Mouse (Mus musculus): Measurements from ENCODE around the gene Zbtb39. TPM values are rescaled to one million over a fixed set of nuclear protein-coding genes. Genes with fewer than 3 reads are reported as not detected.
"Not testable (repeated sequence)": the region's sequence is repeated elsewhere in the genome, so short reads cannot be mapped to it uniquely, and the experiment has no call there.

The Zbtb39 gene
- total RNA-seq, 2 experiments from 2014 or later = 8.5 to 8.7 TPM

GRCm38 (mm10) chr10:127734434-127734833 lies 4.9 kb upstream of the Zbtb39 start:
- intact Hi-C loops (cut with DNase I) = loop anchor here (1.0 to 5.0 kb wide), 2 partner anchors 40 to 92 kb away; partner anchors contain the start of gene Stat6
- DNase-seq (ENCODE audit: low spot score in 2 of 2) = peak in 1 of 2 experiments; percentile 38

GRCm38 (mm10) chr10:127736266-127736665 lies 3.1 kb upstream of the Zbtb39 start:
- intact Hi-C loops (cut with DNase I) = no loop called here
- no peak for DNase-seq (ENCODE audit: low spot score in 2 of 2)

- intact Hi-C loops (cut with DNase I) = no loop called here
These were observed 2.4 kb upstream of the Zbtb39 start for GRCm38 (mm10) chr10:127736916-127737315.

DNA sequence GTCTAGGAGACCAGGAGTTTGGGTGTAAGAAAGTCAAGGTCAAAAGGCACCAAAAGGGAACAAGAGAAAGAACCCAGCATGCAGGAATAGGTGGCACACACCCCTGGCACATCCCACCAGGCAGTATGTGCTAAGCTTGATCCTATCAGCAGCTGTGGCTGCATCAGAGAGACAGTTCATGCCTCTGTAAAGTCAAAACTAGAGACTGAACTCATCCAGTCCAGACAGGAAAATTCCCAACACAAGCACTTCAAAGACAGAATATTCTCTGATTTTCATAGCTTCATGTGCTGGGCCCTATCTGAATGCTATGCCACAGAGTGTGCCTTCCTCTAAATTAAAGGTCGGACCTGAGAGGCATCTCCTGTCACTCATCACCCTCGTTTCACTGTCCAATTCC lies 1.8 kb upstream of the Zbtb39 start:
- no peak for DNase-seq (ENCODE audit: low spot score in 2 of 2)
- intact Hi-C loops (cut with DNase I) = no loop called here

More at GRCm38 (mm10) chr10:127736916-127737315, 2.4 kb upstream of the Zbtb39 start:
- no peak for DNase-seq (ENCODE audit: low spot score in 2 of 2)

DNA sequence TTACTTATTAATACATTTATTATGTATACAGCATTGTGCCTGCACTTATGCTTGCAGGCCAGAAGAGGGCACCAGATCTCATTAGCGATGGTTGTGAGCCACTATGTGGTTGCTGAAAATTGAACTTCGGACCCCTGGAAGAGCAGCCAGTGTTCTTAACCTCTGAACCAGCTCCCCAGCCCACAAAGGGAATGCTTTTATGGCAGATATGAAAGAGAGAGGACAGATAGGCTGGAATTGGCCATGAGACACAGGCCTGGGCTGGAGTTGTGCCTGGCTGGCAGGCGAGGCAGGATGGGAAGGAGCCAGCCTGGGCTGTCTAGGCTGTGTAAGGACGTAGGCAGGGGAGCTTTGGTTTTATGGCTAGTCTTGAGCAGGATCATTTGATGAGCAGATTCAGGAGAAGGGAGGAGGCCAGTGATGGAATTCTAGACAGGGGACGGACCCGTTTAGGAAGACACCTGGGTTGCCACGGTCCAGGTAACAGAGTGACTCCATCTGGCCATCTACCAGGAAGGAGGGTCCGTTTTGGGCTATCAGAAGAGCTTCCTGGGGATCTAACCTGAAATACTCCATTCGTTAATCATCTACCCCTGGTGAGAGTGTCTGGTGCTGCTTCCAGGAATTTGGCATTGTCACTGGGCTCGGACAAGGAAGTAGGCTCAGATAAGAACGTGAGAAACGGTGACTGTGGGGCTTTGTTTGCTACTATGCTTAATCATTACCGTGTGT lies 1.0 kb upstream of the Zbtb39 start:
- DNase-seq (ENCODE audit: low spot score in 2 of 2) = no peak
- intact Hi-C loops (cut with DNase I) = loop anchor here (2.0 kb wide), 2 partner anchors 60 to 198 kb away; no protein-coding TSS in a partner anchor

- DNase-seq (ENCODE audit: low spot score in 2 of 2) = peak; percentile 16 to 40
- intact Hi-C loops (cut with DNase I) = loop anchor here (2.0 to 5.0 kb wide), 3 partner anchors 61 to 268 kb away; partner anchors contain the start of gene Hsd17b6
These were observed 373 bp downstream of the Zbtb39 start for GRCm38 (mm10) chr10:127739661-127740161.

DNA sequence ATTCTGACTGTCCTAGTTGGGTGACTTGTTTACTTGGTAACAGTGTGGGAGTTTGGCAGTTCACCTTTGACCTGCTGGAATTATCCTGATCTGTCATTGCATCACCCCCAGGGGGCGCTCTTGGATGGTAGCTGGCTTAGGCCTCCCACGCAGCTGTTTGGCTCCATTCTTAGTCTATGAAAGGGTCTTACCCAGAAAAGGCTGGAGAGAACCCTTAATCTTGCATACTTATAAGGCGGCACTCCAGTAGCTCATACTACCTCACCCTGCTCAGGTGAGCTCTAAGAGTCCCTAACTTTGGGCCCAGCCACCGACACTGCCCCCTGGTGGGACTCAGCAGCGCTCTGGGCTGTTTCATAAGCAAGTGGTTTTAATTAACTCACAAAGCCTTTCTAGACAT lies 5.3 kb downstream of the Zbtb39 start:
- DNase-seq (ENCODE audit: low spot score in 2 of 2) = no peak
- intact Hi-C loops (cut with DNase I) = loop anchor here (5.0 kb wide), 1 partner anchor 263 kb away; the partner anchor contains the start of gene Hsd17b6

DNA sequence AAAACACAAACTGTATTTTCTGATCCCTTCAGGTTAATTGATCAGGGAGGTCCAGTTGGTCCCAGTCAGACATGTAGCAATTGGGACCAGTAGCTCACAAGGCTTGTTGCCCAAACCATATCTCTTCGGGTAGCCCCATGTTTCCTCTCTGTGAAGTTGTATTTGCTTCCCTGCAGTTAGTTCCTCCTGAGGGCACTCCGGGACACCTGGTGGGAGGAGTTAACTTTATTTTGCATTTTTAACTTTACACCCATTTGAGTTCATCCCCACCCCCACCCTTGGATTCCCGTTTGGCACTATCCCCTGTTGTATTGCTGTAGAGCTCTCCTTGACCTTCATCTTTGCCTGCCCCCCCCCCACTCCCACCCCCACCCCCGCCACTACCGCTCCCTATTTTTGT lies 6.5 kb downstream of the Zbtb39 start:
- no peak for DNase-seq (ENCODE audit: low spot score in 2 of 2)
- intact Hi-C loops (cut with DNase I) = no loop called here

- DNase-seq (ENCODE audit: low spot score in 2 of 2) = no peak
- intact Hi-C loops (cut with DNase I) = no loop called here
These were observed 7.9 kb downstream of the Zbtb39 start for GRCm38 (mm10) chr10:127747254-127747653.

GRCm38 (mm10) chr10:127748847-127749612 lies 9.7 kb downstream of the Zbtb39 start:
- intact Hi-C loops (cut with DNase I) = no loop called here
- no peak for DNase-seq (ENCODE audit: low spot score in 2 of 2)

- DNase-seq (ENCODE audit: low spot score in 2 of 2) = peak in 1 of 2 experiments; percentile 21
- intact Hi-C loops (cut with DNase I) = no loop called here
These were observed 10.9 kb downstream of the Zbtb39 start for GRCm38 (mm10) chr10:127750136-127750777.

DNA sequence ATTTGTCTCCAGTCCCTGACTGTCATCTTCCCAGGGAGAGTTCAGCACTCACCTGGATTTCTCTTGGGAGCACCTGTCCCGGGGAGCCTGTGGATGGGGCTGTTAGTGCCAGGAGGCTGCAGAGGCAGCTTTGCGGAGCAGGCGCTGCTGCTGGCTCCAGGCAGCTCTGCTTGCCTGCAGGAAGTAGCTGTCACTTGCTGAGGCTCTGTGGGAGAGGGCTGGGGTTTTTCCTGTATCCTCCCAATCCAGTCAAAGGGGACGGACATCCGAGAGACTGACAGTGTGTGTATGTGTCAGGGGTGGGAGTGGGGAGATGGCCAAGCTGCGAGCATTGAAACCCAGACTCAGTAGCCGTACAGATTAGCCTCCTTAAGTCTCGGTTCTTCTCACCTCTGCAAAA lies 12.2 kb downstream of the Zbtb39 start, which contains the start of gene Gpr182:
Gene Gpr182 (minus strand): TSS at position 185 of the 400 bp plus-strand sequence.
- intact Hi-C loops (cut with DNase I) = no loop called here

GRCm38 (mm10) chr10:127754566-127755166 lies 15.3 kb downstream of the Zbtb39 start:
- no peak for DNase-seq (ENCODE audit: low spot score in 2 of 2)
- intact Hi-C loops (cut with DNase I) = no loop called here

More for the DNA sequence above, 12.2 kb downstream of the Zbtb39 start, which contains the start of gene Gpr182:
- no peak for DNase-seq (ENCODE audit: low spot score in 2 of 2)

DNA sequence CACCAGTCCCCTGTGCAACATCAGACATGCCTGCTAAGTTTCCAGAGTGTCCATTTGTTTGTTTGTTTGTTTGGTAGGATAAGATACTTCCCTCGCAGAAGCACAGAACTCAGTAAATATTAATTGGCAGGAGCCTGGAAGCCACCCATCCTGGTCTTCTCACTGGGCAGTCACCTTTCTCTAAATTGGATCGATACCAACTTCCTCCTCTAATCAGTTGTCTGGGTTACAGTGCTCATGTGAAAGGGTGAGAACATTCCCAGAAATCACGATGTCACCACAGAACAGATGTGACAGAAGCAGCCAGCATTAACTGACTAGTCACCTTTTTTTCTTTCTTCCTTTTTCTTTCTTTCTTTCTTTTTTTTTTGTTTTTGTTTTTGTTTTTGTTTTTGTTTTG lies 15.9 kb downstream of the Zbtb39 start:
- no peak for DNase-seq (ENCODE audit: low spot score in 2 of 2)
- intact Hi-C loops (cut with DNase I) = no loop called here

DNA sequence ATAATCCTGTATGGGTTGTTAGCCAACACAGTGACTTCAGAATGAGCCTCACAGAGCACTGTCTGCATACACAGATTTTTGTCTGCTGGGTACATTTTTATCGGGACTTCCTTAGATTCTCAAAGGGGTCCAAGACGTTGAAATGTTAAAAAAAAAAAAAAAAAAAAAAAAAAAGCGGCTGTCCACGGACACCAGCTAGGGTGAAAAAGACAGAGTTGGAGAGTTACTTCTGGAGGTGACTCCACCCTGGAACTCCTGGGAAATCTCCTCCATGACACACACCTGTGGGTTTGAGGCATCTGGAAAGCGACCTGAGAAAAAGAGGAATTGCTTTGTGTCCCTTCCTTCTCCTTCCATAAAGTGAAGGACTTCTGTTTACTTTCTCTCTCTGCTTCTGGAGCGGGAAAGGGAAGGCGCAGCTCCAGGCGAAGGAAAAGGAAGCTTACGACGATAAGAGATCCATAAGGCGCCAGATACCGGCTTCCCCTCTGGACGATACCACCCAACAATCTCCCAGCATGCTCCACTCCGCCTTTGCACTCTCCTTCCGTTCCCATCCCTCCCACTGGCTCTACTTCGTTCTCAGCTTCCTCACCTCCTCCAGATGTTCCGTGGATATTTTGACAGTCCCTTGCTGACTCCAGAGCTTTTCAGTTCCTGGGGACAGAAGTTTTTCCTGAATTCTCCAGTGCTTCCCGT lies 16.6 kb downstream of the Zbtb39 start:
- intact Hi-C loops (cut with DNase I) = no loop called here
- no peak for DNase-seq (ENCODE audit: low spot score in 2 of 2)

- no peak for DNase-seq (ENCODE audit: low spot score in 2 of 2)
- intact Hi-C loops (cut with DNase I) = no loop called here
These were observed 20.1 kb downstream of the Zbtb39 start, which contains the start of the genes Rdh1 and Rdh16f1 for GRCm38 (mm10) chr10:127759181-127760110. Rdh1 (plus strand) TSS chr10:127759721. Rdh16f1 (plus strand) TSS chr10:127759787.

DNA sequence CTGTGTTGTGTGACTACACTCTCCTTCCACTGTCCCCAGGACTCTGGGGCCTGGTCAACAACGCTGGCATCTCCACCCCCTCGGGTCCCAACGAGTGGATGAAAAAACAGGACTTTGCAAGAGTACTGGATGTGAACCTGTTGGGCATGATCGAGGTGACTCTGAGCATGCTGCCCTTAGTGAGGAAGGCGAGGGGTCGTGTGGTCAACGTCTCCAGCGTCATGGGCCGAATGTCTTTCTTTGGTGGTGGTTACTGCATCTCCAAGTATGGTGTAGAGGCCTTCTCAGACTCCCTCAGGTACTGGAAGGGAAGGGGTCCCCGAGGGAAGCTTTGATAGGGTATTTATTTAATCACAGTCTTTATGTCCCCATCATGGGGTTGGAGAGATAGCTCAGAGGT lies 23.6 kb downstream of the Zbtb39 start:
- DNase-seq (ENCODE audit: low spot score in 2 of 2); intact Hi-C loops (cut with DNase I): not testable (repeated sequence)
